Mouse (Mus musculus) myocyte (in vitro differentiated cells): Measurements from ENCODE around the gene Cbarp. TPM values are rescaled to one million over a fixed set of nuclear protein-coding genes. Genes with fewer than 3 reads are reported as not detected.
A peak's percentile ranks its signal among the peaks of the same experiment; 100 is the strongest.

ENCODE experiments used
- H3K27me3 ChIP-seq: one replicate; pipeline ENCODE4 v1.6.1; 2011; ENCODE audit not compliant: control insufficient read depth, insufficient read depth, insufficient read length
- H3K36me3 ChIP-seq: one replicate; pipeline ENCODE4 v1.6.1; 2011; ENCODE audit not compliant: control insufficient read depth, insufficient read depth
- H3K4me2 ChIP-seq: one replicate; pipeline ENCODE4 v1.6.1; 2011; ENCODE audit warnings: low read depth, control low read depth
- H3K4me3 ChIP-seq: one replicate; pipeline ENCODE4 v1.5.1; 2011; ENCODE audit warnings: mild to moderate bottlenecking, control low read depth, moderate library complexity
- H3K79me2 ChIP-seq: one replicate; pipeline ENCODE4 v1.6.1; 2011; ENCODE audit not compliant: control insufficient read depth, insufficient read depth
- H3ac ChIP-seq: one replicate; pipeline ENCODE4 v1.6.1; 2011; ENCODE audit not compliant: control insufficient read depth, insufficient read length
- CEBPB ChIP-seq: IDR thresholded peaks from 2 replicates; pipeline ENCODE4 v1.6.1; 2011; ENCODE audit warnings: mild to moderate bottlenecking, moderate library complexity; ENCODE audit not compliant: poor library complexity, insufficient read depth, severe bottlenecking
- E2F4 ChIP-seq: IDR thresholded peaks from one replicate; pipeline ENCODE4 v1.6.1; 2011; ENCODE audit warnings: mild to moderate bottlenecking, control low read depth, moderate library complexity; ENCODE audit not compliant: insufficient read depth
- MAX ChIP-seq: IDR thresholded peaks from one replicate; pipeline ENCODE4 v1.6.1; 2011; ENCODE audit warnings: low read depth, mild to moderate bottlenecking, control low read depth
- MYOD1 ChIP-seq, 3 experiments: IDR thresholded peaks; one replicate each; pipeline ENCODE4 v1.6.1; 2011; ENCODE audit warnings: control low read depth in 2 of 3, low read depth in 2 of 3, mild to moderate bottlenecking in 2 of 3, moderate library complexity in 1 of 3; ENCODE audit not compliant: insufficient read length in 2 of 3, control insufficient read depth in 1 of 3
- MYOG ChIP-seq, 3 experiments: IDR thresholded peaks; one replicate each; pipeline ENCODE4 v1.6.1; 2011; ENCODE audit warnings: control low read depth in 2 of 3, low read depth in 2 of 3, mild to moderate bottlenecking in 2 of 3; ENCODE audit not compliant: insufficient read length in 2 of 3, control insufficient read depth in 1 of 3, insufficient read depth in 1 of 3
- POLR2A ChIP-seq: IDR thresholded peaks from one replicate; pipeline ENCODE4 v1.6.1; 2011; ENCODE audit warnings: low read depth, mild to moderate bottlenecking, control low read depth, moderate library complexity; ENCODE audit not compliant: insufficient read length
- POLR2AphosphoS2 ChIP-seq: IDR thresholded peaks from one replicate; pipeline ENCODE4 v1.6.1; 2011; ENCODE audit warnings: low read depth, control low read depth; ENCODE audit not compliant: insufficient read length
- REST ChIP-seq: IDR thresholded peaks from one replicate; pipeline ENCODE4 v1.6.1; 2011; ENCODE audit warnings: mild to moderate bottlenecking, control low read depth, moderate library complexity; ENCODE audit not compliant: insufficient read depth, insufficient read length
- SRF ChIP-seq: IDR thresholded peaks from one replicate; pipeline ENCODE4 v1.6.1; 2011; ENCODE audit warnings: low read depth; ENCODE audit not compliant: control insufficient read depth, insufficient read length
- TCF12 ChIP-seq: IDR thresholded peaks from one replicate; pipeline ENCODE4 v1.6.1; 2011; ENCODE audit warnings: mild to moderate bottlenecking, control low read depth; ENCODE audit not compliant: poor library complexity, insufficient read depth, severe bottlenecking
- TCF3 ChIP-seq: IDR thresholded peaks from one replicate; pipeline ENCODE4 v1.6.1; 2011; ENCODE audit warnings: low read depth, control low read depth; ENCODE audit not compliant: insufficient read length
- USF1 ChIP-seq: IDR thresholded peaks from one replicate; pipeline ENCODE4 v1.6.1; 2011; ENCODE audit warnings: low read depth, mild to moderate bottlenecking, control low read depth, moderate library complexity
- polyA plus RNA-seq: library from polyadenylated mRNA; unstranded; fragments of >200 nt; fragmentation: generic; extraction: Trizol; gene quantifications from one replicate; pipeline ENCODE4 v1.2.1, GENCODE M21; 2012; ENCODE audit warnings: missing spikeins

The Cbarp gene
- polyA plus RNA-seq, 1 experiment = 10.0 TPM

- Histone ChIP-seq H3K4me3 (no peak overlapping the region), H3K36me3 (peaks cover 6% of the 10 kb centered on the region), H3K79me2 (peaks cover 20% of the 10 kb centered on the region), H3K27me3 (no peaks in the 10 kb centered on the region), H3K4me2 (no peak overlapping the region), H3ac (no peak overlapping the region)
- TF ChIP-seq SRF = no peak
- TF ChIP-seq USF1 = no peak
- no peak for TF ChIP-seq MYOG (IDR thresholded peaks at IDR 0.05; ENCODE audit: control insufficient read depth in 1 of 3, insufficient read depth in 1 of 3, insufficient read length in 2 of 3, low read depth in 2 of 3)
- TF ChIP-seq CEBPB = no peak
- no peak for TF ChIP-seq E2F4
- TF ChIP-seq POLR2A = no peak
- TF ChIP-seq POLR2AphosphoS2 = no peak
- no peak for TF ChIP-seq TCF12
- TF ChIP-seq MAX = no peak
- TF ChIP-seq REST = no peak
- TF ChIP-seq MYOD1 (IDR thresholded peaks at IDR 0.05; ENCODE audit: control insufficient read depth in 1 of 3, insufficient read length in 2 of 3, low read depth in 2 of 3) = no peak
These were observed 30.6 kb upstream of the Cbarp start for GRCm38 (mm10) chr10:80171252-80171651.

DNA sequence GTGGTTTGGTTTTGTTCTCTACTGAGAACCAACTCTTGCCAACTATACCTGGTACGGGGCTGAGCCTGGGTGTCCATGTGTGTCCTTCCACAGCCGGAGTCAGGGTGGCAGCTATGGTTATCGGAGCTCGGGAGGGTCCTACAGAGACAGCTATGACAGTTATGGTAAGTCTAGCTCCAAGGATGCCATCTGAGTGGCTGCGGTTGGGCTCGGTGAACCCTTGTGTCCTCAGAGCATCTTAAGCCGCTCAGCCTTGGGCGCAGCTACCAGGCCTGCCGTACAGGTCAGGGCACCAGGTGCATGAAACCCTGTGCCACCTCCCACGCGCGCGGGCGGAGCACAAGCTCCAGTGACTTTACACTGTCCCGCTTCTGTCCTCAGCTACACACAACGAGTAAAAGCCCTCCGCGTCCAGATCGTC lies 30.0 kb upstream of the Cbarp start:
- no peak overlapping the region for H3K4me2 ChIP-seq
- peaks cover 6% of the 10 kb centered on the region for H3K36me3 ChIP-seq
- H3K79me2 ChIP-seq = peaks cover 20% of the 10 kb centered on the region
- TF ChIP-seq POLR2A (peak; percentile 19), POLR2AphosphoS2 (no peak), REST (no peak), TCF12 (no peak), TCF3 (no peak), MYOD1 (IDR thresholded peaks at IDR 0.05; ENCODE audit: control insufficient read depth in 1 of 3, insufficient read length in 2 of 3, low read depth in 2 of 3) (no peak)
- H3K4me3 ChIP-seq = no peak overlapping the region
- H3ac ChIP-seq = no peak overlapping the region
- no peaks in the 10 kb centered on the region for H3K27me3 ChIP-seq

DNA sequence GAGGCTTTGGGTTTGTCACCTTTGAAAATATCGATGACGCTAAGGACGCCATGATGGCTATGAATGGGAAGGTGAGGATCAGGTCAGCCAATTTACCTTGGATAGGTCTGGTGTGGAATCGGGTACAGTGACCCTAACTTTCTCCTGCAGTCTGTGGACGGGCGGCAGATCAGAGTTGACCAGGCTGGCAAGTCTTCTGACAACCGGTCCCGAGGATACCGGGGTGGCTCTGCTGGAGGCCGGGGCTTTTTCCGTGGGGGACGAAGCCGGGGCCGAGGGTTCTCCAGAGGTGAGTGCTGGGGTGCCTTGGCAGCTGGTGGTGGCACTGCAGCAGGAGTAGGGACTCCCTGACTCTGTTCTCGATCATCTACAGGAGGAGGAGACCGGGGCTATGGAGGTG lies 29.4 kb upstream of the Cbarp start:
- H3K4me3 ChIP-seq = no peak overlapping the region
- H3K27me3 ChIP-seq = no peaks in the 10 kb centered on the region
- TF ChIP-seq E2F4 (no peak), TCF12 (no peak), MAX (no peak), REST (no peak), MYOG (IDR thresholded peaks at IDR 0.05; ENCODE audit: control insufficient read depth in 1 of 3, insufficient read depth in 1 of 3, insufficient read length in 2 of 3, low read depth in 2 of 3) (no peak), POLR2AphosphoS2 (no peak), POLR2A (no peak)
- H3K36me3 ChIP-seq = peaks cover 6% of the 10 kb centered on the region
- no peak overlapping the region for H3K4me2 ChIP-seq
- H3K79me2 ChIP-seq = peaks cover 20% of the 10 kb centered on the region
- no peak overlapping the region for H3ac ChIP-seq

- Histone ChIP-seq H3K36me3 (peaks cover 6% of the 10 kb centered on the region), H3ac (no peak overlapping the region), H3K4me3 (no peak overlapping the region), H3K27me3 (no peaks in the 10 kb centered on the region), H3K4me2 (no peak overlapping the region), H3K79me2 (peaks cover 20% of the 10 kb centered on the region)
- no peak for TF ChIP-seq POLR2A
- TF ChIP-seq SRF = no peak
- peak; percentile 26 for TF ChIP-seq POLR2AphosphoS2
These were observed 29.0 kb upstream of the Cbarp start for GRCm38 (mm10) chr10:80169651-80170050.

GRCm38 (mm10) chr10:80169070-80169469 lies 28.4 kb upstream of the Cbarp start:
- H3K27me3 ChIP-seq = no peaks in the 10 kb centered on the region
- peaks cover 20% of the 10 kb centered on the region for H3K79me2 ChIP-seq
- TF ChIP-seq TCF12 = no peak
- TF ChIP-seq TCF3 = no peak
- no peak for TF ChIP-seq POLR2AphosphoS2
- no peak for TF ChIP-seq MYOD1 (IDR thresholded peaks at IDR 0.05; ENCODE audit: control insufficient read depth in 1 of 3, insufficient read length in 2 of 3, low read depth in 2 of 3)
- no peak for TF ChIP-seq MYOG (IDR thresholded peaks at IDR 0.05; ENCODE audit: control insufficient read depth in 1 of 3, insufficient read depth in 1 of 3, insufficient read length in 2 of 3, low read depth in 2 of 3)
- TF ChIP-seq CEBPB = no peak
- no peak for TF ChIP-seq SRF
- no peak for TF ChIP-seq USF1
- no peak for TF ChIP-seq E2F4
- no peak for TF ChIP-seq POLR2A
- TF ChIP-seq MAX = no peak
- H3K4me3 ChIP-seq = peak overlapping the region; percentile 58
- peak overlapping the region; percentile 90 for H3K4me2 ChIP-seq
- no peak overlapping the region for H3ac ChIP-seq
- peaks cover 6% of the 10 kb centered on the region for H3K36me3 ChIP-seq
